Mouse (Mus musculus): ENCODE measurements around the gene Cfap58.

The Cfap58 gene

GRCm38 (mm10) chr19:47918016-47918415 lies 19.5 kb upstream of the Cfap58 start:
- no peak for DNase-seq

GRCm38 (mm10) chr19:47918455-47919101 lies 18.9 kb upstream of the Cfap58 start:
- no peak for DNase-seq

- peak; percentile 43 for DNase-seq
Observed at GRCm38 (mm10) chr19:47919126-47919965, 18.1 kb upstream of the Cfap58 start, which contains the start of the genes Cfap43 and Itprip. Cfap43 (minus strand) TSS chr19:47919287. Itprip (minus strand) TSS chr19:47919299.

- DNase-seq: no peak
Observed at GRCm38 (mm10) chr19:47919966-47920375, 17.5 kb upstream of the Cfap58 start.

GRCm38 (mm10) chr19:47925819-47926218 lies 11.7 kb upstream of the Cfap58 start:
- no peak for DNase-seq

GRCm38 (mm10) chr19:47927032-47927431 lies 10.4 kb upstream of the Cfap58 start:
- DNase-seq: no peak

GRCm38 (mm10) chr19:47929043-47929442 lies 8.4 kb upstream of the Cfap58 start:
- DNase-seq: no peak

- DNase-seq: no peak
Observed at GRCm38 (mm10) chr19:47931982-47932638, 5.4 kb upstream of the Cfap58 start.

- no peak for DNase-seq
Observed at GRCm38 (mm10) chr19:47934146-47934545, 3.3 kb upstream of the Cfap58 start.

GRCm38 (mm10) chr19:47934636-47935238 lies 2.7 kb upstream of the Cfap58 start:
- no peak for DNase-seq

- no peak for DNase-seq
Observed at GRCm38 (mm10) chr19:47935530-47935929, 1.9 kb upstream of the Cfap58 start.

GRCm38 (mm10) chr19:47936490-47936889 lies 985 bp upstream of the Cfap58 start:
- DNase-seq: no peak

- no peak for DNase-seq
Observed at GRCm38 (mm10) chr19:47936938-47937337, 537 bp upstream of the Cfap58 start.

- no peak for DNase-seq
Observed at GRCm38 (mm10) chr19:47939361-47939760, 1.9 kb downstream of the Cfap58 start.

- no peak for DNase-seq
Observed at GRCm38 (mm10) chr19:47946821-47947465, 9.5 kb downstream of the Cfap58 start.

GRCm38 (mm10) chr19:47950946-47951345 lies 13.5 kb downstream of the Cfap58 start:
- DNase-seq: no peak

- DNase-seq: no peak
Observed at GRCm38 (mm10) chr19:47953169-47953568, 15.7 kb downstream of the Cfap58 start.

GRCm38 (mm10) chr19:47958181-47958580 lies 20.7 kb downstream of the Cfap58 start:
- DNase-seq: no peak

- DNase-seq: no peak
Observed at GRCm38 (mm10) chr19:47968993-47969659, 31.7 kb downstream of the Cfap58 start.

- no peak for DNase-seq
Observed at GRCm38 (mm10) chr19:47971066-47971465, 33.6 kb downstream of the Cfap58 start.

- no peak for DNase-seq
Observed at GRCm38 (mm10) chr19:47978109-47978701, 40.7 kb downstream of the Cfap58 start.

- no peak for DNase-seq
Observed at GRCm38 (mm10) chr19:47979446-47979845, 42.0 kb downstream of the Cfap58 start.
